18 mouse cellular contexts compared by ENCODE assay signal in the genomic region with DNA sequence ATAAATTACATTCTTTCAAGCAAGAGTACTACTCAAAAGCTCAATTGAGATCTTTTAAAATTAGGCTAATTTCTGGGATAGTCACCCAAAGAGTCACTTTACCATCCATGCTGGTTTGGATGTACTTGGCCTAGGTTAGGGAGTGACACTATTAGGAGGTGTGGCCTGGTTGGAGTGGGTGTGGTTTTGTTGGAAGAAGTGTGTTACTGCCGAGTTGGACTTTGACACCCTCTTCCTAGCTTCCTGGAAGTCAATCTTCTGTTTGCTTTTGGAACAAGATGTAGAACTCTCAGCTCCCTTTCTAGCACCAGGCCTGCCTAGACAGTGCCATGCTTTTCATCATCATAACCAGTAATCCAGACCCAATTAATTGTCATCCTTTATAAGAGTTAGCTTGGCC. TPM values are rescaled to one million over a fixed set of nuclear protein-coding genes. Genes with fewer than 3 reads are reported as not detected.
"Had no signal": no experiment of that assay in that cellular context is flagged by ENCODE, and none has a peak within 500 bp of the region (broad histone marks: within the 10 kb centered on the region; RNA-seq: fewer than 3 reads in every experiment).

No protein-coding gene starts in this region.

- H3K9ac ChIP-seq: limb, embryonic 12.5 days; limb, embryonic 15.5 days; liver, embryonic 13.5 days had no signal

- H3K4me1 ChIP-seq: limb, embryonic 15.5 days; liver, embryonic 13.5 days had no signal

- H3K4me3 ChIP-seq: limb, embryonic 12.5 days; limb, embryonic 15.5 days; liver, embryonic 13.5 days had no signal

- H3K27ac ChIP-seq: kidney, postnatal 0 days; limb, embryonic 12.5 days; limb, embryonic 15.5 days; liver, embryonic 13.5 days had no signal

- H3K27me3 ChIP-seq: limb, embryonic 12.5 days; limb, embryonic 15.5 days; liver, embryonic 13.5 days had no signal

- DNase-seq: kidney, adult 2 months; kidney, postnatal 25 days; left cerebral cortex, postnatal 4 days; liver, embryonic 13.5 days; lung, adult 2 months; lung, postnatal 14 days; lung, postnatal 4 days; midbrain, embryonic 14.5 days; thymus, postnatal 25 days had no signal

- H3K36me3 ChIP-seq: limb, embryonic 12.5 days; limb, embryonic 15.5 days; liver, embryonic 13.5 days had no signal

RNA-seq across cellular contexts. Expression of a gene that starts 45.4 kb away (rescaled TPM):
- total RNA-seq: megakaryocyte progenitor cell, adult 5-6 weeks; megakaryocyte-erythroid progenitor cell, adult 5-6 weeks had no signal
- polyA plus RNA-seq: inflammation-experienced regulatory T-cells, adult 6 months had no signal

RNA-seq across cellular contexts. Expression of a gene that starts 54.4 kb away (rescaled TPM):
- total RNA-seq: megakaryocyte progenitor cell, adult 5-6 weeks; megakaryocyte-erythroid progenitor cell, adult 5-6 weeks had no signal
- polyA plus RNA-seq: inflammation-experienced regulatory T-cells, adult 6 months; kidney, postnatal 0 days; limb, embryonic 12.5 days; liver, embryonic 13.5 days; liver, embryonic 16.5 days; lung, adult 2 months; small intestine, adult 2 months; spleen, adult 2 months had no signal
